8 mouse cellular contexts compared by ENCODE assay signal in genomic region chr7:92636295-92637011, GRCm38 (mm10). TPM values are rescaled to one million over a fixed set of nuclear protein-coding genes. Genes with fewer than 3 reads are reported as not detected.
DNase-seq lines count a peak whose midpoint lies in the region; ATAC-seq and TF ChIP-seq lines count a peak whose summit lies in the region.

No protein-coding gene starts in this region.

- H3K36me3 ChIP-seq in liver, embryonic 15.5 days (replicated peaks): peaks cover 6% of the 10 kb centered on the region

- ATAC-seq in granulocyte monocyte progenitor cell, adult 5-6 weeks (replicated peaks; ENCODE audit: poor library complexity, severe bottlenecking): peak; percentile 50
- ATAC-seq in liver, embryonic 15.5 days (ENCODE audit: insufficient read depth): peak; percentile 51

- H3K27ac ChIP-seq in liver, embryonic 15.5 days (replicated peaks): no peak overlapping the region
- no peak overlapping the region for H3K27ac ChIP-seq in olfactory bulb, adult 2 months (ENCODE audit: insufficient read depth, low read depth, low read length)

- peaks cover 31% of the 10 kb centered on the region for H3K27me3 ChIP-seq in liver, embryonic 15.5 days

- TF ChIP-seq CTCF in brain, embryonic 14.5 days (IDR thresholded peaks at IDR 0.05; ENCODE audit: borderline replicate concordance, extremely low read depth, insufficient read depth, insufficient read length): no peak
- no peak for TF ChIP-seq CTCF in olfactory bulb, adult 2 months (IDR thresholded peaks at IDR 0.05; ENCODE audit: insufficient read depth, low read depth, low read length)

- TF ChIP-seq POLR2A in brain, embryonic 14.5 days (IDR thresholded peaks at IDR 0.05; ENCODE audit: borderline replicate concordance, extremely low read depth, insufficient read depth, insufficient read length, poor library complexity, severe bottlenecking): no peak
- TF ChIP-seq POLR2A in olfactory bulb, adult 2 months (IDR thresholded peaks at IDR 0.05; ENCODE audit: insufficient read depth, low read depth, low read length): no peak; the same call in 1 of the 2 replicates

- peak overlapping the region; percentile 93 for H3K4me2 ChIP-seq in liver, embryonic 15.5 days

- WGBS in liver, embryonic 15.5 days (ENCODE audit: insufficient replicate concordance): 3% methylated on average over 49 of the region's 49 CpGs
- WGBS in olfactory bulb, adult 2 months: under 1% methylated on average over 49 of the region's 49 CpGs

- peak overlapping the region; percentile 81 for H3K4me3 ChIP-seq in liver, embryonic 15.5 days (replicated peaks)
- peak overlapping the region; percentile 64 for H3K4me3 ChIP-seq in olfactory bulb, adult 2 months (ENCODE audit: insufficient read depth, low read depth, low read length)

- H3K9ac ChIP-seq in liver, embryonic 15.5 days: peak overlapping the region; percentile 75

- no peaks in the 10 kb centered on the region for H3K9me3 ChIP-seq in liver, embryonic 15.5 days (replicated peaks)

- peaks cover 17% of the 10 kb centered on the region for H3K4me1 ChIP-seq in liver, embryonic 15.5 days (replicated peaks)
- peaks cover 7% of the 10 kb centered on the region for H3K4me1 ChIP-seq in olfactory bulb, adult 2 months (ENCODE audit: control insufficient read depth, insufficient read depth, low read length)

- DNase-seq in kidney, postnatal 10 days: peak; percentile 39
- no peak for DNase-seq in kidney, postnatal 36 days
- DNase-seq in brain, embryonic 14.5 days (ENCODE audit: low read depth): peak; percentile 2
- DNase-seq in adrenal gland, adult 2 months: no peak
- DNase-seq in right cerebral cortex, adult 18-20 months: no peak

RNA-seq across cellular contexts. Expression of gene Ankrd42, which starts 0.5 kb away (rescaled TPM):
- 7.7 and 12.0 TPM in 2 replicates for polyA plus RNA-seq in brain, embryonic 14.5 days (2012; rRNA removed)
- not detected in 2 replicates for total RNA-seq in granulocyte monocyte progenitor cell, adult 5-6 weeks (2014; fragmentation: Nextera tagmentation)
- total RNA-seq in granulocyte monocyte progenitor cell, adult 5-6 weeks (2017): 0.65 TPM in 1 of 2 replicates, not detected in the other
- 0.31 and 0.43 TPM in 2 replicates for polyA plus RNA-seq in liver, embryonic 15.5 days (2015; fragmentation: Nextera tagmentation; extraction: Ambion mirVana)
- not detected in 2 replicates for polyA plus RNA-seq in olfactory bulb, adult 2 months (2012; ENCODE audit: insufficient read depth, insufficient read length, low replicate concordance, missing spikeins)
- total RNA-seq in adrenal gland, adult 2 months (2021): 1 to 10 TPM; 6.6 to 8.5 TPM
- polyA plus RNA-seq in adrenal gland, adult 2 months (2012; rRNA removed): 1.1 and 1.3 TPM in 2 replicates

RNA-seq across cellular contexts. Expression of gene Pcf11, which starts 33.3 kb away (rescaled TPM):
- polyA plus RNA-seq in brain, embryonic 14.5 days (2012; rRNA removed): 28.1 TPM in 2 replicates
- 36.0 and 69.1 TPM in 2 replicates for total RNA-seq in granulocyte monocyte progenitor cell, adult 5-6 weeks (2014; fragmentation: Nextera tagmentation)
- 63.5 and 68.6 TPM in 2 replicates for total RNA-seq in granulocyte monocyte progenitor cell, adult 5-6 weeks (2017)
- 9.3 TPM in 2 replicates for polyA plus RNA-seq in liver, embryonic 15.5 days (2015; fragmentation: Nextera tagmentation; extraction: Ambion mirVana)
- 50.6 and 76.3 TPM in 2 replicates for polyA plus RNA-seq in olfactory bulb, adult 2 months (2012; ENCODE audit: insufficient read depth, insufficient read length, low replicate concordance, missing spikeins)
- 10 to 100 TPM; 45.2 to 68.5 TPM for total RNA-seq in adrenal gland, adult 2 months (2021)
- 17.2 and 20.2 TPM in 2 replicates for polyA plus RNA-seq in adrenal gland, adult 2 months (2012; rRNA removed)

Comparison
In these comparisons a context has a peak if more than half of its experiments do, and no peak if none do; other contexts are left out.
1. DNase-seq: peak in kidney, postnatal 10 days (single experiment) and brain, embryonic 14.5 days (single experiment); none in kidney, postnatal 36 days (0 of 2), adrenal gland, adult 2 months (single experiment) and right cerebral cortex, adult 18-20 months (single experiment).